Mouse (Mus musculus): Measurements from ENCODE around the gene Agl. TPM values are rescaled to one million over a fixed set of nuclear protein-coding genes. Genes with fewer than 3 reads are reported as not detected.

The Agl gene
- polyA plus RNA-seq, 1 experiment: 32.2 TPM

DNA sequence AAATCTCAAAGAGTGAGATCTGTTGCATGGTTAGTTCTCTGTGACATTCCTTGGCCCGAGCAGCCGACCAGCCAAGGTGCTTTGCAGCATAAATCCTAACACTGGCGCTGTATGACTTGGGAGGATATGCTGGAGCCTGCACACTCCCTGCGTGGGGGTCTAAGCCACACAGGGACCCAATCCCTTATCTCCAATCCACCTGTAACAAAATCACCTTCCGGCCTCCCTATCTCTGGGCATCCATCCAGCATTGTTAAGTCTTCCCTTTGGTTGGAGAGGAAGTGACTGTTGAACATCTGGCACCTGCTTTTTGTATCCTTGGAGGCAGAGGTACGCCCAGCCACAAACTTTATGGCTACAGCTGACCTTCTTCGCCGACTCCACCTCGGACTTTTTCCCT, 81.2 kb downstream of the Agl start:
- Histone ChIP-seq H3K4me3 (ENCODE audit: insufficient read depth, low read length) (no peak overlapping the region), H3K4me1 (ENCODE audit: control insufficient read depth, insufficient read depth, low read length) (no peaks in the 10 kb centered on the region), H3K27ac (ENCODE audit: insufficient read depth, low read length) (no peak overlapping the region)
- no peak for TF ChIP-seq POLR2A (IDR thresholded peaks at IDR 0.05; ENCODE audit: low read depth, low read length)
- no peak for TF ChIP-seq CTCF (IDR thresholded peaks at IDR 0.05; ENCODE audit: borderline replicate concordance, insufficient read depth, low read length)

DNA sequence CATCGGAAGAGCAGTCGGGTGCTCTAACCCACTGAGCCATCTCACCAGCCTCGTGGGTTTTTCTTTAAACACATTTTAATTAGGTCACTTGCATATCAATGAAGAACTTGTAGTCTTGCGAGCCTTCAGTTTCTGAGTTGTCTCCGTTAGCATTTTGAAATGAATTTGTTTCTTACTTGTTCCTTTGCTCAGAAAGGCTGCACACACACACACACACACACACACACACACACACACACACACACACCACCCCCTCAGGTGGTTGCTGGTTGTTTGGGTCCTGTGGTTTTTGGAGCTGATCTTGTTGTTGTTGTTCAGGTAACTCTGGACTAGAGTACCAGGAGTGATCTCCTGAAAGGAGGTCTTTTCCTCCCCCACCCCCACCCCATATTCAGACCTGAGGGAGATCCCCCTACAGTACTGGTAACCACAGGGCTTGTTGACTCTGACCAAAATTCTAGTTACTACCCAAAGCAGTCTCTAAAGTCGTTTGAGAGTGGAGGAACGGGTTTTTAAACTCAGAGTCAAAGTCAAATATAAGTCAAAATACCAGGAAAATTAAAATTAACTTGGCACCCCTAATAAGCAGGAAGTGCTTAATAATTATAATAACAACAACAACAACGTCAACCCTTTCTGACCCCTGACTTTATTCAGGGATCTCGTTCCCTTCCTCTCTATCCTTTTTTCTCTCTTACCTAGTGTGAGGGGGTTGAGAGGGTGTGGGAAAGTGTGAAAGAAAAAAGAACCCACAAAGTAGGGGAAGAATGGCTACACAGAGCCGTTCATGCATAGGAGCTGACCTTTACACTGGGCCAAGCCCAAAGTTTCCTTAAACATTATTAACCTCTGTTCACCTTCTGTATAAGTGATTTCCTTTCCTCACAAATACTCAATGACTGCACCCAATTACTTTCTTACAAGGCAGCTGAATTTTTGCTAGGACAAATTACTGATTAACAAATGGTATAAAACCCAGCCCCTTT, 84.2 kb downstream of the Agl start:
- H3K4me1 ChIP-seq (ENCODE audit: control insufficient read depth, insufficient read depth, low read length): no peaks in the 10 kb centered on the region
- H3K27ac ChIP-seq (ENCODE audit: insufficient read depth, low read length): no peak overlapping the region
- TF ChIP-seq CTCF (IDR thresholded peaks at IDR 0.05; ENCODE audit: borderline replicate concordance, insufficient read depth, low read length): no peak
- TF ChIP-seq POLR2A (IDR thresholded peaks at IDR 0.05; ENCODE audit: low read depth, low read length): no peak
- no peak overlapping the region for H3K4me3 ChIP-seq (ENCODE audit: insufficient read depth, low read length)

DNA sequence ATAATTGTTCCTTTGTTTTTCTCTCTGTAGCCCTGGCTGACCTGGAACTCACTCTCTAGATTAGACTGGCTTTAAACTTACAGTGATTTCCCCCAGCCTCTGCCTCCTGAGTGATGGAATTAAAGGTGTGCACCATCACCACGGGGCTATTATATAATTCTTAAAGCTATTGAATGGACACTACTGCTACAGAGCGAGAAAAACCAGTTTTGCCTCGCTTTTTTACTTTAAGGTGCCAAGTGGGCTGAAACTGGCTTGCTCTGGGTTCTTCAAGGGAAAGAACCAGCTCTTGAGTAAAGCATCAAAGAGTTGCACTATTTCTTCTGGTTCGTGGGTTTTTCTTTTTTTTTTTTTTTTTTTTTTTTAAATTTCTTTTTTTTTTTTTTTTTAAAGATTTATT, 85.0 kb downstream of the Agl start:
- Histone ChIP-seq H3K27ac (ENCODE audit: insufficient read depth, low read length) (no peak overlapping the region), H3K4me3 (ENCODE audit: insufficient read depth, low read length) (no peak overlapping the region), H3K4me1 (ENCODE audit: control insufficient read depth, insufficient read depth, low read length) (no peaks in the 10 kb centered on the region)
- TF ChIP-seq POLR2A (IDR thresholded peaks at IDR 0.05; ENCODE audit: low read depth, low read length) (no peak), CTCF (IDR thresholded peaks at IDR 0.05; ENCODE audit: borderline replicate concordance, insufficient read depth, low read length) (no peak)

GRCm38 (mm10) chr3:116718951-116719350, 89.0 kb downstream of the Agl start:
- TF ChIP-seq CTCF (IDR thresholded peaks at IDR 0.05; ENCODE audit: borderline replicate concordance, insufficient read depth, low read length): no peak
- no peak for TF ChIP-seq POLR2A (IDR thresholded peaks at IDR 0.05; ENCODE audit: low read depth, low read length)
- no peak overlapping the region for H3K4me3 ChIP-seq (ENCODE audit: insufficient read depth, low read length)
- H3K4me1 ChIP-seq (ENCODE audit: control insufficient read depth, insufficient read depth, low read length): no peaks in the 10 kb centered on the region
- H3K27ac ChIP-seq (ENCODE audit: insufficient read depth, low read length): no peak overlapping the region

- TF ChIP-seq POLR2A (IDR thresholded peaks at IDR 0.05; ENCODE audit: low read depth, low read length): no peak
- TF ChIP-seq CTCF (IDR thresholded peaks at IDR 0.05; ENCODE audit: borderline replicate concordance, insufficient read depth, low read length): no peak
- H3K4me3 ChIP-seq (ENCODE audit: insufficient read depth, low read length): peak overlapping the region; percentile 96; the same call in 1 of the 2 replicates
These were observed 94.9 kb downstream of the Agl start for GRCm38 (mm10) chr3:116713031-116713430.

GRCm38 (mm10) chr3:116712436-116712881, 95.5 kb downstream of the Agl start, which contains the start of gene Slc35a3:
Slc35a3 (minus strand) TSS chr3:116712831.
- H3K4me3 ChIP-seq (ENCODE audit: insufficient read depth, low read length): peak within 1 kb of the TSS; percentile 96
- no peak for TF ChIP-seq POLR2A (IDR thresholded peaks at IDR 0.05; ENCODE audit: low read depth, low read length)
- no peak for TF ChIP-seq CTCF (IDR thresholded peaks at IDR 0.05; ENCODE audit: borderline replicate concordance, insufficient read depth, low read length)
- peaks cover 3% of the 10 kb centered on the region; the same call in 1 of the 2 replicates for H3K4me1 ChIP-seq (ENCODE audit: control insufficient read depth, insufficient read depth, low read length)
- peak within 1 kb of the TSS; percentile 41; the same call in 1 of the 2 replicates for H3K27ac ChIP-seq (ENCODE audit: insufficient read depth, low read length)

More at GRCm38 (mm10) chr3:116713031-116713430, 94.9 kb downstream of the Agl start:
- peaks cover 3% of the 10 kb centered on the region; the same call in 1 of the 2 replicates for H3K4me1 ChIP-seq (ENCODE audit: control insufficient read depth, insufficient read depth, low read length)
- no peak overlapping the region for H3K27ac ChIP-seq (ENCODE audit: insufficient read depth, low read length)

- Histone ChIP-seq H3K4me3 (ENCODE audit: insufficient read depth, low read length) (peak overlapping the region; percentile 96), H3K27ac (ENCODE audit: insufficient read depth, low read length) (peak overlapping the region; percentile 41; the same call in 1 of the 2 replicates), H3K4me1 (ENCODE audit: control insufficient read depth, insufficient read depth, low read length) (peaks cover 3% of the 10 kb centered on the region; the same call in 1 of the 2 replicates)
- TF ChIP-seq POLR2A (IDR thresholded peaks at IDR 0.05; ENCODE audit: low read depth, low read length) (peak; percentile 53; the same call in 1 of the 2 replicates), CTCF (IDR thresholded peaks at IDR 0.05; ENCODE audit: borderline replicate concordance, insufficient read depth, low read length) (no peak)
These were observed 96.1 kb downstream of the Agl start for GRCm38 (mm10) chr3:116711624-116712435.

DNA sequence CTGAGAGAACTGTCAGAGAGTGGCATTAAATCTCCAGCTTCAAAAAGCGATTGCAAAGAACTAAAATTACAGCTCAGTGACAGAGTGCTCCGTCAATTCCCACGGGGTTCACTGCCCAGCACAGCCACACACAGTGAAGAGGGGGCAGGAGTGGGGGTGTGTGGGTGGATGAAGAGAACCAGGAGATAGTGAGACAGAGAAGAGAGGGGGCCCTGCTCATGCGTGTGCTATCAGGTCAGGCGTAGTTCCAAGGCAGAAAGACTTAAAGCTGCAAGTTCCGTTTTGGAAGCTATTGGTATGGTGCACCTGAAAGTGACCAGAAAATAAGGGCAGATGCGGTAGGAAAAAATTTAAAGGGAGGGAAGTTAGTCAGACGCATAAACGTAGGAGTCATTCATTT, 97.0 kb downstream of the Agl start:
- no peak overlapping the region for H3K27ac ChIP-seq (ENCODE audit: insufficient read depth, low read length)
- peak overlapping the region; percentile 19 for H3K4me3 ChIP-seq (ENCODE audit: insufficient read depth, low read length)
- TF ChIP-seq POLR2A (IDR thresholded peaks at IDR 0.05; ENCODE audit: low read depth, low read length) (no peak), CTCF (IDR thresholded peaks at IDR 0.05; ENCODE audit: borderline replicate concordance, insufficient read depth, low read length) (no peak)
- H3K4me1 ChIP-seq (ENCODE audit: control insufficient read depth, insufficient read depth, low read length): peaks cover 3% of the 10 kb centered on the region; the same call in 1 of the 2 replicates

GRCm38 (mm10) chr3:116705637-116706204, 102.2 kb downstream of the Agl start:
- no peak for TF ChIP-seq CTCF (IDR thresholded peaks at IDR 0.05; ENCODE audit: borderline replicate concordance, insufficient read depth, low read length)
- TF ChIP-seq POLR2A (IDR thresholded peaks at IDR 0.05; ENCODE audit: low read depth, low read length): no peak
- Histone ChIP-seq H3K27ac (ENCODE audit: insufficient read depth, low read length) (no peak overlapping the region), H3K4me1 (ENCODE audit: control insufficient read depth, insufficient read depth, low read length) (no peaks in the 10 kb centered on the region), H3K4me3 (ENCODE audit: insufficient read depth, low read length) (no peak overlapping the region)
